Mouse (Mus musculus): ENCODE measurements around the gene Gm20661.

Gm20661 gene

GRCm38 (mm10) chr9:107967437-107967836 lies 15.4 kb upstream of the Gm20661 start:
- DNase-seq (ENCODE audit: low spot score in 2 of 2): no peak

- no peak for DNase-seq (ENCODE audit: low spot score in 2 of 2)
Observed at GRCm38 (mm10) chr9:107968531-107968930, 14.3 kb upstream of the Gm20661 start.

DNA sequence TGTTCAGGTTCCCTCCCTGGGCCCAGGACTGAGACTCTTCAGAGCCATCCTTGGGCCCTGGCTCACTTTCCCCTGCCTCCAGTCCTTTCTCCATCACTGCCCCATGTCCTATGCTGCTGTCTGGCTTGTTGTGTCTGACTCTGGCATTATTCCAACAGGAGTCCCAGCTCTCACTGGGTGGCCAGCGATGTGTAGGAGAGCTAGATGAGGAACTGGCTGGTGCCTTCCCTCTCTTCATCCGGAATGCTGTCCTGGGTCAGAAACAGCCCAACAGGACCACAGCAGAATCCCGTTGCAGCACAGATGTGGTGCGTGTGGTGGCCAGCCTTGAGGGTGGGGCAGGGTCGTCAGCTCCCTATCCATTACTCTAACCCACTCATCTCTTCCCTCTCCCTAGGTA lies 12.5 kb upstream of the Gm20661 start:
- no peak for DNase-seq (ENCODE audit: low spot score in 2 of 2)

- no peak for DNase-seq (ENCODE audit: low spot score in 2 of 2)
Observed at GRCm38 (mm10) chr9:107971690-107972541, 10.9 kb upstream of the Gm20661 start.

DNA sequence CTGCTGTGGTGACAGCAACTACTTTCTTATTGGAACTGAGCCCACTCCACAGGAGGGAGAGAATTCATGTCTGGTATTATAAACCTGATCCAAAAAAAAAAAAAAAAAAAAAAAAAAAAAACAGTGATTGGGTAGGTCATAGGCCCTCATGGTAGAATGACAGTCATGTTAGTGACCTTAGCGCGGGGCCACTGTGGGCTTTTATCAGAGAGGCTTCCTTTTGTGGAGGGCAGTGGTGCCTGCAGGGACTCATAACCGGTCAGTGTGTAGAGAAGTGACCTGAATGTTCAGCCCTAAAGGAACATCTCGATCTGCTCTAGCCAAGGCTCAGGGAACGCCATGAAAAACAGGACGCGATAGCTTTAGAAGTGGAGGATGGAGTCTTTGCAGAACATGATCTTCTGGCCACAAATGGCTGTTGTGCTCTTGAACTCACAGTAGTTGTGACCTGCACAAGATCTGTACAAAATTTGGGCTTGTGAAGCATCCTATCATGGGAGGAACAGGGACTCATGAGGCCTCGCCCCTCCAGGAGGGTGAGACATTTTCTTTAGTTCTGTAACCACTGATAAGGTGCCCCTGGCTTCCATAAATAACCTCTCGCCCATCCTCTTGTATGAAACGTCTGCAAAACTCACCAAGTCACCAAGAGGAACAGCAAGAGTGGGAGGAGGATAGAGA lies 8.2 kb upstream of the Gm20661 start:
- DNase-seq (ENCODE audit: low spot score in 2 of 2): no peak

- peak in 1 of 2 experiments; percentile 30 for DNase-seq (ENCODE audit: low spot score in 2 of 2)
Observed at GRCm38 (mm10) chr9:107975399-107976386, 7.2 kb upstream of the Gm20661 start, which contains the start of gene Uba7. Uba7 (plus strand) TSS chr9:107975505.

DNA sequence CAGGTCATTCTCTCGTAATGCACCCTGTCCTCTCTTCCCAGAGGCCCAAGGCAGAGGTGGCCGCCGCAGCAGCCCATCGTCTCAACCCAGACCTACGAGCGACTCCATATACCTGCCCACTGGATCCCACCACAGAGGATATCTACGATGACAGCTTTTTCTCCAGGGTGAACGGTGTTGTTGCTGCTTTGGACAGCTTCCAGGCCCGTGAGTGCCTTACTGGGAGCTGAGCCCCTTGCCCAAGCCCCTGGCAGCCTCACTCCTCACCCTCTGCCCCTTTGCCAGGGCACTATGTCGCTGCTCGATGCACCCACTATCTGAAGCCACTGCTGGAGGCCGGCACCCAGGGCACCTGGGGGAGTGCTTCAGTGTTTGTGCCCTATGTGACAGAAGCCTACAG lies 4.0 kb upstream of the Gm20661 start:
- no peak for DNase-seq (ENCODE audit: low spot score in 2 of 2)

GRCm38 (mm10) chr9:107981684-107982605 lies 913 bp upstream of the Gm20661 start:
- DNase-seq (ENCODE audit: low spot score in 2 of 2): peak in 1 of 2 experiments; percentile 23

- peak in 1 of 2 experiments; percentile 42 for DNase-seq (ENCODE audit: low spot score in 2 of 2)
Observed at GRCm38 (mm10) chr9:107983421-107983890, 598 bp downstream of the Gm20661 start.

DNA sequence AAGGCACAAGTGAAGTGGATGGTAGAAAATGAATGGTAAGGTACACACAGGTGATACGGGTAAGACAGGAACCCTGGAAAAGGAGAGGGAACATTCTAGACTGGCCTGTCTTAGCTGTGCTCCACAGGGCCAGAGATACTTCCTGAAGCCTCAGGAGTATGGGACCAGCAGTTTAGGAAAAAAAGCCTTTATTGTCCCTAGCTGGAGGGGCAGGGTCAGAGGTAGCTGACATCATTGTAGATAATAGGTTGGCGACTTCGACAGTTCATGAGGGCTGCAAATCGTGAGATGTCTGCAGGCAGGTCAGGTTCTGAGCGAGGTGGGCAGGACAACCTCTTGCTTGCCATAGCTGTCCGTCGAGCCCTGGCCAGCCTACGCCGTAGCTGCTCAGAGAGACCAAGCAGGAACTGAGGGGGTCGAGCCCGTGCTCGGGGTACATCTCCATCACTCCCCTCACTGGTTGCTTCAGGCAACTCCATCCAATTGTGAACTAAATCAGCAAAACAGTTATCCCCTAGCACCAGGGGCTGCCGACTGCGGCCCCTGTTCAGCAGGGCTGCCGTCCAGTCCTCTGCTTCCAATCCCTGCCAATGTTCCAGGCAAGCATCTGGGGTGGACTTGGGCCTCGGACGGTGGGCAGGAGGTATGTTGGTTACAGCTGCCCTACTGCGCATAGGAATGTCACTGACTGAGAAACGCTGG lies 1.3 kb downstream of the Gm20661 start:
- DNase-seq (ENCODE audit: low spot score in 2 of 2): no peak

DNA sequence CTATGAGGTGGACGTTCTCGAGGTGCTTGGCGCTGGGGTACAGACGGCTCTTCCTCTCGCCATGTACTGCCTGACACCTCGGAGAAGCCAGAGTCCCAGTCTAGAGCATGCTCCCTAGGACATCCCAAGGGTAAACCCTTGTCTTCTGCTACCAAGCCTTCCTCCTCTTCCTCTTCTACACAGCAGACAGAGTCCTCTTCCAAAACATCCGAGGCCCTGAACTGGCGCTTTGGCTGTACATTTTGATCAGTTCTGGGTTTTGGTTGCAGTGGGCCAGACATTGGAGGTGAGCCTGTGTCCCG lies 1.8 kb downstream of the Gm20661 start:
- DNase-seq (ENCODE audit: low spot score in 2 of 2): no peak

DNA sequence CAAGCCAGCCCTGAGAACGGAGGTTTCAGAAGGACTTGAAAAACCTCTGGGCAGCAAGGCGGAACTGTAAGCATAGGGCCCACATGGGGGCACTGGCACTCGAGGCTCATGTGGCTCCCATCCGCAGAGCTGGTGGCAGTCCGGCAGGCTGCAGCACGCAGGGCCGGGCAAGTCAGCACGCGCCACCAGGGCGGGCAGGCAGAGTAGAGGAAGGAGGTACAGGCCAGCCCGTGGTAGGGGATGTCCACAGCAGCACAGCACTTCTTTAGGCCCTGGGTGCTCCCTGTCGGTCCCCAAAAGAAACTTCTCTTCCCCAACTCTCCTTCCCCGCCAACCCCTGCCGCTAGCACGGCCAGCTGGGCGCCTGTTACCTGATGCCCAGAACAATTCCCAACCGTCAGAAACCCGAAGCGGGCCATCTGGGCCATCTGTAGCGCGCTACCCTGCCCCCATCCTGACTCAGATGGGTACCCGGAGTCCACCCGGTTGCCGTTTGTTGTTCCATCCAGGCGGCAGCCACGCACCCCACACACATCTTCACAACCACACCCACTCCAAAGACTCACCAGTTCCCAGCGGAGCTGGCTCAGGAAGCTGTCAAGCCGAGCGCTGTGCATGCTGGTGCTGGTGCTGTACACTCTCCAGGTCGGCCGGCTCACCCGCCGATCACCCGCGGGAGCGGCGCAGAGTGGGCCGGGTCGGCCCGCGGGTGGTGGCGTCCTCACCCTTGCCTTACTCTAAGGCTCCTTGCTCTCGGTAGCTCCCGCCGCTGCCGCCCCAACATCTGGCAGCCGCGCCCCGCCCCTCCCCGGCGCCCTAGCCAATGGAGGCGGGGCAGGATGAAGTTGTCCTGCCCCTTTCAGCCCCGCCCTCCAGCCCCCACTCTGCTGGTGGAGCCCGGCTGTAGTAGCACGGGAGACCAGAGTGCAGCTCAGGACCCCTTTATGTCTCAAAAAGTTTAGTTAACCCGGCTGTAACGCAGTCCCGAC lies 2.6 kb downstream of the Gm20661 start, which contains the start of gene Inka1:
Gene Inka1 (minus strand): TSS at position 749 of the 989 bp plus-strand sequence.
- DNase-seq (ENCODE audit: low spot score in 2 of 2): peak; percentile 87 to 94

DNA sequence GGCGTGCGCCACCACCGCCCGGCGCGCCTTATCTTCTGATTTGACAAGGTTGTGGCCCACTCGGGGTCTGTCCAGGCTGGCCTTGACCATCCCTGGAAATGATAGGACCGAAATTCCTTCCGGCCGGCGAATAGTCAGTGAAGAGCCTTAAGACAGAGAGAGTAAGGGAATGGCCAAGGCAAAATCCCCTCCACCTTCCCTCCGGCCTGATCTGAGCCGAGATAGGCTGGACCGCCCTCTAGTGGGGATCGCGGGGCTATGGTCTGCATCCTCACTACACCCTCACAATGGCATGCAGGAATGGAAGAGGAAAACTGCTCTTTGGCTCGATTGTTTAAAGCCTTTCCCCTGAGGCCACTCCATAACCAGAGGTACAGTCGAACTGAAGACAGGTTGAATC lies 3.5 kb downstream of the Gm20661 start:
- peak; percentile 53 to 76 for DNase-seq (ENCODE audit: low spot score in 2 of 2)

GRCm38 (mm10) chr9:107987950-107988349 lies 5.1 kb downstream of the Gm20661 start:
- no peak for DNase-seq (ENCODE audit: low spot score in 2 of 2)

- DNase-seq (ENCODE audit: low spot score in 2 of 2): no peak
Observed at GRCm38 (mm10) chr9:107992197-107992596, 9.3 kb downstream of the Gm20661 start, which contains the start of gene Cdhr4. Cdhr4 (plus strand) TSS chr9:107992497.

DNA sequence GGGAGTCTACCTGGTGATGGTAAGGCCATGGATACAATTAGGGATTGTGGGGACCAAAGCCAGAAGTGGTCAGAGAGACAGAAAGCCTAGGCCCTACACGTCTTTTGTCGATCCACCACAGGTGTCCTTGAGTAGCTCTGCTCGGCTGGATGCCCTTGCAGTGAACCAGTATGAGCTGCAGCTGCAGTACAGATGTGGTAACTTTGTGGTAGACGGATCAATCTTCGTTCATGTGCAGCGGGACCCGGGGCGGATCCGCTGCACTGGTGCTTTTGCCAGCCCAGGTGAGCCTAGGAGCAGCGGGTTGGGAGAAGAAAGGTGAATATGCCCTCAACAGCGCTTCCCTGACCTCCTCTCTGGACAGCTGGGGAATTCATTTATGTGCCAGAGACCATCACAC lies 10.2 kb downstream of the Gm20661 start:
- peak; percentile 39 to 48 for DNase-seq (ENCODE audit: low spot score in 2 of 2)

DNA sequence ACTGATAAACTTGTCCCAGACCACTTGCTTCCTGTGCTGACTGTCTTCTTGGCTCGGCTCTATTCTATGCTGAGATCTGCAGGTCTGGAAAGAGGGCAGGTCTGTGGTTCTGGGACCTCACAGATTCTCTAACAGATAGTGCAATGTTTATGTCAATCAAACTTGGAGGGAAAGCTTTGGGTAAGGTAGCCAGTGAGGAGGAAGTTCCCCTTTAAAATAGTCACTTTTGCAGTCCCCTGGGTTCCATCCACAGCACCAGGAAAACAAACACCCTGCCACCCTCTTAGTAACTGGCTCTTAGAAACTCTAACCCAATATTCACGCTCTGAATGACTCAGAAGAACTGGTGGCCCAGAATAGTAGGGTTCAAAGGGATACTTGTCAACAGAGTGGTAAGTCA lies 11.6 kb downstream of the Gm20661 start:
- no peak for DNase-seq (ENCODE audit: low spot score in 2 of 2)

GRCm38 (mm10) chr9:107995513-107995912 lies 12.7 kb downstream of the Gm20661 start:
- no peak for DNase-seq (ENCODE audit: low spot score in 2 of 2)

DNA sequence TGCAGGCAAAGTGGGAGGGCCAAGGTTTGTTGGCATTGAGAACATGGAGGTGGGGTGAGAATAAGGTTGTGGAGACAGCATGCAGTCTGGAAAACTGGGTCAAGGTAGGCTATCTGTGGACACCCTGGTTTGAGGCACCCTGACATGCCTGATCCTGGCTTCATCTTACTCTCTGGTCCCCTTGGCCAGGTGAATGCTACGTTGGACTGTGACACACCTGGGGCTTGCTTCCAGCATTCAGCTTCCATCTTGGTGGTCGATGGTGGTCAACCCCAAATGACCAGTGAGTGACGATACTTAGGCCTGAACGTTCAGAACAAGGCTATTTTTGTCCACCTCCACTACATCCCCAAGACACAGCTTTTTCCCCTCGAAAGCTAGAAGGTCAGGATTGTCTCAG lies 13.2 kb downstream of the Gm20661 start, which contains the start of gene Gm20662:
Gene Gm20662 (plus strand): TSS at position 301 of the 400 bp plus-strand sequence.
- no peak for DNase-seq (ENCODE audit: low spot score in 2 of 2)
